Mouse (Mus musculus): ENCODE measurements at regions not wholly inside any gene's neighbourhood (a gene's known extent, or its start where the extent isn't known, plus 50 kb on each side); places are given as distances from the start of the nearest gene placed in this dataset.

- Histone ChIP-seq H3K9ac (ENCODE audit: insufficient read depth, low read depth) (no peak overlapping the region), H3K9me3 (replicated peaks; ENCODE audit: low read length) (no peaks in the 10 kb centered on the region), H3K79me2 (replicated peaks; ENCODE audit: control insufficient read depth, extremely low read depth, insufficient read depth, poor library complexity, severe bottlenecking) (no peaks in the 10 kb centered on the region), H3K4me3 (replicated peaks in 1 of 3; ENCODE audit: low read depth in 2 of 3, low read length in 2 of 3, poor library complexity in 1 of 3) (no peak overlapping the region), H3K27me3 (replicated peaks) (no peaks in the 10 kb centered on the region), H3K27ac (ENCODE audit: insufficient read depth, low read depth) (no peak overlapping the region), H3K36me3 (replicated peaks in 1 of 2; ENCODE audit: control insufficient read depth in 1 of 2, insufficient read depth in 1 of 2, low read length in 1 of 2) (no peaks in the 10 kb centered on the region), H3K4me1 (ENCODE audit: control insufficient read depth in 1 of 2, insufficient read depth in 2 of 2) (peaks cover 5 to 6% of the 10 kb centered on the region in 2 experiments; a peak in 3 of 4 replicates), H3K4me2 (ENCODE audit: insufficient read depth, low read depth, poor library complexity, severe bottlenecking) (no peak overlapping the region)
- dilution Hi-C loops (cut with MboI; ENCODE audit: extremely low pct_ligation_motif_present, extremely low pct_unique_long_range_greater_than_20kb, low sequenced_read_pairs) (no loop called here), in situ Hi-C loops (cut with MboI; ENCODE audit: low pct_ligation_motif_present, low pct_unique_long_range_greater_than_20kb, low sequenced_read_pairs) (no loop called here)
- DNase-seq (ENCODE audit: extremely low read depth), result no peak
- TF ChIP-seq JUN (IDR thresholded peaks at IDR 0.05; ENCODE audit: insufficient read depth, low read depth, low read length) (no peak), UBTF (IDR thresholded peaks at IDR 0.05; ENCODE audit: low read depth, low read length) (no peak), ZMIZ1 (IDR thresholded peaks at IDR 0.05; ENCODE audit: low read depth, low read length) (no peak), CTCF (conservative IDR thresholded peaks at IDR 0.05 in 1 of 2, IDR thresholded peaks at IDR 0.05 in 1 of 2; ENCODE audit: low read depth in 2 of 2, low read length in 2 of 2) (no peak), ZKSCAN1 (IDR thresholded peaks at IDR 0.05; ENCODE audit: borderline replicate concordance, low read depth, low read length) (no peak), MAX (IDR thresholded peaks at IDR 0.05; ENCODE audit: low read length) (no peak), KAT2A (IDR thresholded peaks at IDR 0.05; ENCODE audit: insufficient replicate concordance, low read length) (no peak), SIN3A (IDR thresholded peaks at IDR 0.05; ENCODE audit: low read length) (no peak), BHLHE40 (IDR thresholded peaks at IDR 0.05; ENCODE audit: low read depth, low read length) (no peak), E2F4 (IDR thresholded peaks at IDR 0.05; ENCODE audit: insufficient replicate concordance, low read depth, low read length) (no peak), PAX5 (IDR thresholded peaks at IDR 0.05; ENCODE audit: low read length) (no peak), USF2 (conservative IDR thresholded peaks at IDR 0.05; ENCODE audit: low read depth, low read length) (no peak), RCOR1 (conservative IDR thresholded peaks at IDR 0.05; ENCODE audit: low read depth, low read length) (no peak)
These were observed 134.8 kb downstream of the Gm9817 start for GRCm38 (mm10) chr13:45213116-45213834.

DNA sequence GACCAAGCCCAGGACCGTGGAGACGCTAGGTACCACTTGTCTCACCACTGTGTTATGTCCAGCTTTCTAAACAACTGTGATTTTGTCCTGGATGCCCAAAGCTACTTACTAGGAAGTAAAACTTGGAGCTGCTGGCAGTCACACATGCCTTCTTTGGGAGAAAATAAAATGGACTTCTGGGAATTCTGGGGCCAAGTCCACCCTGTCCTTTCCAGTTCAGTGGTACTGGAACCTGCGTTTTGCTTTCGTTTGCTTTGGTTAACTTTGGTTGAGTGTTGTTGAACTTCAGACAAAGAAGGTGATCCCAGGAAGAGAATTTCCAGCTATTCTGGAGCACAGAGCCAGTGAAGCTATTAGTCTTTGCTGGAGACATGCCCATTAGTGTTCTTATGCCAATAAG is 139.8 kb downstream of the Gm9817 start:
- no peaks in the 10 kb centered on the region for H3K4me1 ChIP-seq (ENCODE audit: control insufficient read depth in 1 of 2, insufficient read depth in 2 of 2)
- no peak overlapping the region for H3K9ac ChIP-seq (ENCODE audit: insufficient read depth, low read depth)
- H3K27me3 ChIP-seq (replicated peaks), result no peaks in the 10 kb centered on the region
- no peaks in the 10 kb centered on the region for H3K79me2 ChIP-seq (replicated peaks; ENCODE audit: control insufficient read depth, extremely low read depth, insufficient read depth, poor library complexity, severe bottlenecking)
- H3K4me2 ChIP-seq (ENCODE audit: insufficient read depth, low read depth, poor library complexity, severe bottlenecking), result no peak overlapping the region
- in situ Hi-C loops (cut with MboI; ENCODE audit: low pct_ligation_motif_present, low pct_unique_long_range_greater_than_20kb, low sequenced_read_pairs) (no loop called here), dilution Hi-C loops (cut with MboI; ENCODE audit: extremely low pct_ligation_motif_present, extremely low pct_unique_long_range_greater_than_20kb, low sequenced_read_pairs) (no loop called here)
- H3K4me3 ChIP-seq (replicated peaks in 1 of 3; ENCODE audit: low read depth in 2 of 3, low read length in 2 of 3, poor library complexity in 1 of 3), result no peak overlapping the region
- H3K9me3 ChIP-seq (replicated peaks; ENCODE audit: low read length), result no peaks in the 10 kb centered on the region
- no peaks in the 10 kb centered on the region for H3K36me3 ChIP-seq (replicated peaks in 1 of 2; ENCODE audit: control insufficient read depth in 1 of 2, insufficient read depth in 1 of 2, low read length in 1 of 2)
- no peak for DNase-seq (ENCODE audit: extremely low read depth)
- no peak overlapping the region for H3K27ac ChIP-seq (ENCODE audit: insufficient read depth, low read depth)
- TF ChIP-seq ETS1 (conservative IDR thresholded peaks at IDR 0.05; ENCODE audit: low read depth, low read length) (no peak), GABPA (IDR thresholded peaks at IDR 0.05; ENCODE audit: insufficient replicate concordance, low read depth, low read length) (no peak), IRF4 (IDR thresholded peaks at IDR 0.05; ENCODE audit: low read depth, low read length) (no peak), TCF12 (IDR thresholded peaks at IDR 0.05; ENCODE audit: low read depth, low read length) (no peak), POLR2AphosphoS2 (IDR thresholded peaks at IDR 0.05; ENCODE audit: low read depth, low read length) (no peak), BHLHE40 (IDR thresholded peaks at IDR 0.05; ENCODE audit: low read depth, low read length) (no peak), E2F4 (IDR thresholded peaks at IDR 0.05; ENCODE audit: insufficient replicate concordance, low read depth, low read length) (no peak), ZMIZ1 (IDR thresholded peaks at IDR 0.05; ENCODE audit: low read depth, low read length) (no peak), CHD1 (IDR thresholded peaks at IDR 0.05; ENCODE audit: low read depth, low read length) (no peak)

Measured in CH12.LX (cell line).